15 mouse cellular contexts compared by ENCODE assay signal in the genomic region with DNA sequence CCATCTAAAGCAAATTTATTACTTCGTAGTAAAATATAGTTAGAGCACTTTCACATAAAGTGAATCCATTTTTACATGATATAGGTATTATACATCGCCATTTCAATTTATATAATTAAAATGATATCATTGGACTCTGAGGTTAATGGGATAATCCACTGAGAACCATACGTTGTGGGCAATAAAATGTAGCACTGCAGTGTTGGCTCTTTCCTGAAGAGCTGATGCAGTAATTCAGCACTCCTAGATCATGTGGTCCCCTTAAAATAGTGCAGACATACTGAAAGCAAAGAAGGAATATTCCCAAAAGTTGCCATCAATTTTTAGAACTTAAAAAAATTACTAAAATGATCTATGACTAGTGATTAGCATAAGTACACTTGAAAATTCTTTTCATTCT.
"Had no signal": no experiment of that assay in that cellular context is flagged by ENCODE, and none has a peak within 500 bp of the region (broad histone marks: within the 10 kb centered on the region; RNA-seq: fewer than 3 reads in every experiment).

No protein-coding gene starts in this region.

- H3K4me3 ChIP-seq: neural tube, embryonic 12.5 days; stomach, embryonic 15.5 days had no signal

- DNase-seq: retina, postnatal 1 day; right cerebral cortex, adult 18-20 months; right cerebral cortex, postnatal 14 days; right cerebral cortex, postnatal 25 days; right cerebral cortex, postnatal 4 days; spleen, adult 18-20 months; thymus, adult 18-20 months; thymus, adult 2 months; thymus, postnatal 14 days; thymus, postnatal 25 days; thymus, postnatal 36 days; thymus, postnatal 4 days had no signal

- H3K4me1 ChIP-seq: neural tube, embryonic 12.5 days; stomach, embryonic 15.5 days had no signal

- H3K36me3 ChIP-seq: neural tube, embryonic 12.5 days; stomach, embryonic 15.5 days had no signal

- H3K9me3 ChIP-seq: neural tube, embryonic 12.5 days; stomach, embryonic 15.5 days had no signal

- H3K27ac ChIP-seq: neural tube, embryonic 12.5 days; stomach, embryonic 15.5 days; stomach, postnatal 0 days had no signal

- H3K9ac ChIP-seq: neural tube, embryonic 12.5 days; stomach, embryonic 15.5 days had no signal

- H3K4me2 ChIP-seq: neural tube, embryonic 12.5 days; stomach, embryonic 15.5 days had no signal

- H3K27me3 ChIP-seq: neural tube, embryonic 12.5 days; stomach, embryonic 15.5 days had no signal
